ENCODE assay signal across 8 mouse cellular contexts in the genomic region with DNA sequence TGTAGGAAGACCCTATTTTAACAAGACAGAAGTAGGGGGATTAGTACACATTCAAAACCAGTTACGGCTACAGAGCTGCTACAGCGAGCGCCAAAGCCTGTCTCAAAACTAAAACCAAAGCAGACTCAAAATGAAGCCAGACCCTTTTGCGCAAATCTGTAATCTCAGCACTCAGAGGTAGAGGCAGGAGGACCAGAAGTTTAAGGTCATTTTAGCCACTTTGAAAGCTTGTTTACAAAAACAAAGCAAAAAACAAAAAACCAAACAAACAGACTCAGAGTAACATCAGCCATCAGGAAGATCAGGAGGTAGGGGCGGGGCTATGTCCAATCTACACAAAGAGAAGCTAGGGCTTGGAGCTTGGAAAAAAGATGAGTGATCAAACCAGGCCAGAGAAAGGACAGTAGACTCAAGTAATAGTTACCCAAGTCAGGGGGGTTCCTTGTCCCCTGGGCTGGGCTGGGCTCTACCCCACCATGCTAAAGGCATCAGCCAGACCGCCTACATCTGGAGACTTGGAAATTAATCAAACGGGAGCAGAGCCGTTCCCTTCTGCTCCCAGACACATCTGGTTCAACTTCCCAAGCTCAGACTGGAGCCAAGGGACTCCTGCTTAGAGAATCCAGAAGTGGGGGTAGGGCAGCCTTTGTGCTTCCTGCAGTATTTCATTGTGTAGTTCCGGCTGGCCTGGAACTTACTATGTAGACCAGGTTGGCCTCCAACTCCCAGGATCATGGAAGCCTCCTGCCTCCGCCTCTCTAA. TPM values are rescaled to one million over a fixed set of nuclear protein-coding genes. Genes with fewer than 3 reads are reported as not detected.
A peak's percentile ranks its signal among the peaks of the same experiment; 100 is the strongest.
DNase-seq lines count a peak whose midpoint lies in the region; ATAC-seq lines count a peak whose summit lies in the region.

No protein-coding gene starts in this region.

- peak; percentile 98 for DNase-seq in heart, adult 11 months
- no peak for DNase-seq in heart, postnatal 25 days (ENCODE audit: low spot score)
- DNase-seq in lung, postnatal 25 days (ENCODE audit: low spot score) = peak; percentile 36
- no peak for DNase-seq in cerebellum, postnatal 10 days
- no peak for DNase-seq in forebrain, embryonic 14.5 days (ENCODE audit: low spot score)

- intact Hi-C loops in heart, postnatal 25 days (cut with DNase I) = loop anchor here (5.0 kb wide), 2 partner anchors 33 to 42 kb away; partner anchors contain the start of gene Pkn1

- 57% methylated on average over 10 of the region's 10 CpGs for WGBS in intestine, embryonic 15.5 days
- 79% methylated on average over 10 of the region's 10 CpGs for WGBS in forebrain, embryonic 14.5 days

- no peaks in the 10 kb centered on the region for H3K27me3 ChIP-seq in intestine, embryonic 15.5 days (replicated peaks)
- peaks cover 26% of the 10 kb centered on the region; the same call in 1 of the 2 replicates for H3K27me3 ChIP-seq in forebrain, embryonic 14.5 days (replicated peaks; ENCODE audit: control insufficient read depth, insufficient read depth, low read length)

- H3K36me3 ChIP-seq in intestine, embryonic 15.5 days = 0 out of 2 replicates have a peak, but pooled peaks cover under 1% of the 10 kb centered on the region
- H3K36me3 ChIP-seq in forebrain, embryonic 14.5 days (ENCODE audit: control insufficient read depth, insufficient read depth, low read length) = no peaks in the 10 kb centered on the region

- H3K9ac ChIP-seq in intestine, embryonic 15.5 days = no peak overlapping the region
- H3K9ac ChIP-seq in forebrain, embryonic 14.5 days (ENCODE audit: low read length) = no peak overlapping the region

- peak overlapping the region; percentile 93 for H3K27ac ChIP-seq in brown adipose tissue, adult 24 weeks (replicated peaks; ENCODE audit: low read depth, low read length)
- peak overlapping the region; percentile 82 for H3K27ac ChIP-seq in intestine, embryonic 15.5 days
- no peak overlapping the region for H3K27ac ChIP-seq in forebrain, embryonic 14.5 days (ENCODE audit: low read depth, low read length)

- H3K4me3 ChIP-seq in brown adipose tissue, adult 24 weeks (ENCODE audit: insufficient read depth, low read depth, low read length) = peak overlapping the region; percentile 97
- no peak overlapping the region for H3K4me3 ChIP-seq in intestine, embryonic 15.5 days (replicated peaks)
- no peak overlapping the region for H3K4me3 ChIP-seq in forebrain, embryonic 14.5 days (ENCODE audit: low read depth, low read length)

- H3K4me1 ChIP-seq in brown adipose tissue, adult 24 weeks (ENCODE audit: control insufficient read depth, insufficient read depth, insufficient read length, low read length) = peaks cover 38% of the 10 kb centered on the region
- peaks cover 29% of the 10 kb centered on the region for H3K4me1 ChIP-seq in intestine, embryonic 15.5 days (replicated peaks)
- H3K4me1 ChIP-seq in forebrain, embryonic 14.5 days (ENCODE audit: control insufficient read depth, insufficient read depth, low read length) = 0 out of 2 replicates have a peak, but pooled peaks cover 4% of the 10 kb centered on the region

- H3K4me2 ChIP-seq in intestine, embryonic 15.5 days (replicated peaks) = peak overlapping the region; percentile 92
- H3K4me2 ChIP-seq in forebrain, embryonic 14.5 days (ENCODE audit: low read length) = no peak overlapping the region

- peak; percentile 36 for ATAC-seq in intestine, embryonic 15.5 days
- no peak for ATAC-seq in forebrain, embryonic 14.5 days
- ATAC-seq in megakaryocyte progenitor cell, adult 5-6 weeks (replicated peaks; ENCODE audit: poor library complexity) = no peak

- H3K9me3 ChIP-seq in intestine, embryonic 15.5 days = no peaks in the 10 kb centered on the region
- H3K9me3 ChIP-seq in forebrain, embryonic 14.5 days (replicated peaks; ENCODE audit: control insufficient read depth, low read length) = no peaks in the 10 kb centered on the region

RNA-seq across cellular contexts. Expression of gene Adgre5, which starts 2.0 kb away (rescaled TPM):
- total RNA-seq in heart, postnatal 25 days (2021) = 10 to 100 TPM; 39.4 to 56.9 TPM
- 30.1 and 34.2 TPM in 2 replicates for polyA plus RNA-seq in brown adipose tissue, adult 24 weeks (2012; ENCODE audit: insufficient read depth, insufficient read length, missing spikeins)
- 32.3 and 35.4 TPM in 2 replicates for polyA plus RNA-seq in intestine, embryonic 15.5 days (2015; fragmentation: Nextera tagmentation; extraction: Ambion mirVana)
- 9.3 and 12.4 TPM in 2 replicates for polyA plus RNA-seq in forebrain, embryonic 14.5 days (2014; fragmentation: Nextera tagmentation; extraction: Ambion mirVana)
- 27.1 and 29.1 TPM in 2 replicates for total RNA-seq in megakaryocyte progenitor cell, adult 5-6 weeks (2015)
- total RNA-seq in megakaryocyte progenitor cell, adult 5-6 weeks (2017) = 19.8 and 30.2 TPM in 2 replicates

RNA-seq across cellular contexts. Expression of gene Ddx39, which starts 24.2 kb away (rescaled TPM):
- total RNA-seq in heart, postnatal 25 days (2021) = 10 to 100 TPM; 20.0 to 21.6 TPM
- 7.7 and 14.1 TPM in 2 replicates for polyA plus RNA-seq in brown adipose tissue, adult 24 weeks (2012; ENCODE audit: insufficient read depth, insufficient read length, missing spikeins)
- 215 and 226 TPM in 2 replicates for polyA plus RNA-seq in intestine, embryonic 15.5 days (2015; fragmentation: Nextera tagmentation; extraction: Ambion mirVana)
- polyA plus RNA-seq in forebrain, embryonic 14.5 days (2014; fragmentation: Nextera tagmentation; extraction: Ambion mirVana) = 120 and 133 TPM in 2 replicates
- 119 and 139 TPM in 2 replicates for total RNA-seq in megakaryocyte progenitor cell, adult 5-6 weeks (2015)
- 121 and 131 TPM in 2 replicates for total RNA-seq in megakaryocyte progenitor cell, adult 5-6 weeks (2017)

RNA-seq across cellular contexts. Expression of gene Pkn1, which starts 40.2 kb away (rescaled TPM):
- 10 to 100 TPM; 58.6 to 58.8 TPM for total RNA-seq in heart, postnatal 25 days (2021)
- polyA plus RNA-seq in brown adipose tissue, adult 24 weeks (2012; ENCODE audit: insufficient read depth, insufficient read length, missing spikeins) = 98.1 and 111 TPM in 2 replicates
- polyA plus RNA-seq in intestine, embryonic 15.5 days (2015; fragmentation: Nextera tagmentation; extraction: Ambion mirVana) = 34.4 and 35.2 TPM in 2 replicates
- 20.9 and 21.9 TPM in 2 replicates for polyA plus RNA-seq in forebrain, embryonic 14.5 days (2014; fragmentation: Nextera tagmentation; extraction: Ambion mirVana)
- 31.5 and 31.6 TPM in 2 replicates for total RNA-seq in megakaryocyte progenitor cell, adult 5-6 weeks (2015)
- 62.5 and 78.8 TPM in 2 replicates for total RNA-seq in megakaryocyte progenitor cell, adult 5-6 weeks (2017)

Comparison
In these comparisons a context has a peak if more than half of its experiments do, and no peak if none do; other contexts are left out.
1. DNase-seq: peak in heart, adult 11 months (single experiment) and lung, postnatal 25 days (single experiment); none in heart, postnatal 25 days (single experiment), cerebellum, postnatal 10 days (0 of 2) and forebrain, embryonic 14.5 days (single experiment).